Mouse (Mus musculus) 416B (cell line): Measurements from ENCODE around the gene Gfpt1.

ENCODE experiments used
- DNase-seq: peaks from one replicate; pipeline ENCODE4 v3.0.0; 2011; ENCODE audit warnings: low read depth

Gfpt1 gene

GRCm38 (mm10) chr6:87139796-87140553, 97.3 kb downstream of the Gfpt1 start:
- DNase-seq, result no peak
